Mouse (Mus musculus) forebrain, postnatal 0 days (tissue): ENCODE measurements around the gene Gstp2. TPM values are rescaled to one million over a fixed set of nuclear protein-coding genes. Genes with fewer than 3 reads are reported as not detected.
"Not testable (repeated sequence)": the region's sequence is repeated elsewhere in the genome, so short reads cannot be mapped to it uniquely, and the experiment has no call there.

ENCODE experiments used
- ATAC-seq: fragments of 200-750 bp; cut with Nextera tagmentation; 2 replicates; pipeline ENCODE4 v1.8.0; 2017; ENCODE audit warnings: mild to moderate bottlenecking, moderate library complexity
- DNase-seq: peaks from one replicate; pipeline ENCODE4 v3.0.0-alpha.2; 2015
- H3K27ac ChIP-seq: fragments of 300-500 bp; sonication (generic); 2 replicates; pipeline ENCODE4 v1.5.1; 2014; ENCODE audit warnings: low read depth, mild to moderate bottlenecking, antibody characterized with exemption, low read length, moderate library complexity, mixed read lengths
- H3K27me3 ChIP-seq: fragments of 300-500 bp; sonication (generic); 2 replicates; pipeline ENCODE4 v1.6.1; 2014; ENCODE audit warnings: mild to moderate bottlenecking, low read length, mixed read lengths; ENCODE audit not compliant: insufficient read depth
- H3K36me3 ChIP-seq: fragments of 300-500 bp; sonication (generic); 2 replicates; pipeline ENCODE4 v1.6.1; 2014; ENCODE audit warnings: mild to moderate bottlenecking, moderate library complexity; ENCODE audit not compliant: insufficient read depth
- H3K4me1 ChIP-seq: fragments of 300-500 bp; sonication (generic); 2 replicates; pipeline ENCODE4 v1.6.1; 2014; ENCODE audit warnings: antibody characterized with exemption; ENCODE audit not compliant: insufficient read depth
- H3K4me2 ChIP-seq: fragments of 300-500 bp; sonication (generic); 2 replicates; pipeline ENCODE4 v1.6.1; 2014; ENCODE audit warnings: low read depth, mild to moderate bottlenecking, moderate library complexity
- H3K4me3 ChIP-seq: fragments of 300-500 bp; sonication (generic); 2 replicates; pipeline ENCODE4 v1.5.1; 2014; ENCODE audit warnings: low read depth, low read length, mixed read lengths
- H3K9ac ChIP-seq: fragments of 300-500 bp; sonication (generic); 2 replicates; pipeline ENCODE4 v1.6.1; 2014; ENCODE audit warnings: mild to moderate bottlenecking
- H3K9me3 ChIP-seq: fragments of 300-500 bp; sonication (generic); 2 replicates; pipeline ENCODE4 v1.6.1; 2016; ENCODE audit warnings: low read length
- CTCF ChIP-seq: sonication (generic); IDR thresholded peaks from 2 replicates; pipeline ENCODE4 v1.5.1; 2016; ENCODE audit warnings: antibody characterized with exemption, control low read depth, low read depth
- WGBS: fragments of 180-500 bp; shearing (Covaris S2); extraction: QIAGEN DNeasy Blood & Tissue Kit; methylation state at CpG from one replicate; pipeline ENCODE4 v1.1.7; 2014; 5-methylcytosine and 5-hydroxymethylcytosine counted together
- polyA plus RNA-seq: library from polyadenylated mRNA; unstranded; fragments of >200 nt; fragmentation: Nextera tagmentation; extraction: Ambion mirVana; gene quantifications from 2 replicates; pipeline ENCODE4 v1.2.1, GENCODE M21; 2015
- total RNA-seq: library from RNA; depleted of rRNA; stranded (reverse); fragments of >200 nt; gene quantifications from 2 replicates; pipeline ENCODE4 v1.2.3, GENCODE M21; 2014

Gene Gstp2
- total and polyA plus RNA-seq, 2 experiments from 2014 or later, result 2.5 to 2.7 TPM

GRCm38 (mm10) chr19:4070756-4071155 is 24.9 kb upstream of the Gstp2 start:
- ATAC-seq, result no peak
- Histone ChIP-seq H3K27me3 (no peaks in the 10 kb centered on the region), H3K27ac (no peak overlapping the region), H3K4me2 (no peak overlapping the region), H3K9ac (no peak overlapping the region), H3K36me3 (no peaks in the 10 kb centered on the region), H3K4me3 (no peak overlapping the region), H3K9me3 (no peaks in the 10 kb centered on the region), H3K4me1 (no peaks in the 10 kb centered on the region)
- TF ChIP-seq CTCF, result no peak
- no peak for DNase-seq
- WGBS, result 80% methylated on average over 8 of the region's 8 CpGs

GRCm38 (mm10) chr19:4070311-4070710 is 24.5 kb upstream of the Gstp2 start:
- DNase-seq, result no peak
- Histone ChIP-seq H3K9ac (no peak overlapping the region), H3K27ac (no peak overlapping the region), H3K4me2 (no peak overlapping the region), H3K27me3 (no peaks in the 10 kb centered on the region), H3K36me3 (no peaks in the 10 kb centered on the region), H3K9me3 (no peaks in the 10 kb centered on the region), H3K4me3 (no peak overlapping the region), H3K4me1 (no peaks in the 10 kb centered on the region)
- TF ChIP-seq CTCF, result no peak
- ATAC-seq, result no peak
- WGBS, result 79% methylated on average over 15 of the region's 15 CpGs

GRCm38 (mm10) chr19:4068717-4069410 is 23.0 kb upstream of the Gstp2 start:
- DNase-seq, result no peak
- Histone ChIP-seq H3K4me1 (no peaks in the 10 kb centered on the region), H3K27ac (no peak overlapping the region), H3K27me3 (no peaks in the 10 kb centered on the region), H3K9me3 (no peaks in the 10 kb centered on the region), H3K4me3 (no peak overlapping the region), H3K9ac (no peak overlapping the region), H3K4me2 (no peak overlapping the region), H3K36me3 (no peaks in the 10 kb centered on the region)
- 60% methylated on average over 15 of the region's 15 CpGs for WGBS
- ATAC-seq, result no peak
- no peak for TF ChIP-seq CTCF

- not testable (repeated sequence) for ATAC-seq
- WGBS, result 91% methylated on average over 2 of the region's 2 CpGs
Measured at GRCm38 (mm10) chr19:4068242-4068641, 22.4 kb upstream of the Gstp2 start.

GRCm38 (mm10) chr19:4066877-4067276 is 21.1 kb upstream of the Gstp2 start:
- DNase-seq (no peak), ATAC-seq (no peak)
- TF ChIP-seq CTCF, result no peak
- no peaks in the 10 kb centered on the region for H3K9me3 ChIP-seq
- no peaks in the 10 kb centered on the region for H3K27me3 ChIP-seq
- H3K4me2 ChIP-seq, result no peak overlapping the region
- no peaks in the 10 kb centered on the region for H3K4me1 ChIP-seq
- no peak overlapping the region for H3K9ac ChIP-seq
- H3K36me3 ChIP-seq, result no peaks in the 10 kb centered on the region
- H3K4me3 ChIP-seq, result no peak overlapping the region
- no peak overlapping the region for H3K27ac ChIP-seq

More at GRCm38 (mm10) chr19:4068242-4068641, 22.4 kb upstream of the Gstp2 start:
- H3K36me3 ChIP-seq, H3K9ac ChIP-seq, H3K27me3 ChIP-seq, H3K4me3 ChIP-seq, DNase-seq, H3K27ac ChIP-seq, H3K4me1 ChIP-seq, H3K9me3 ChIP-seq, H3K4me2 ChIP-seq: not testable (repeated sequence)

GRCm38 (mm10) chr19:4066280-4066679 is 20.5 kb upstream of the Gstp2 start:
- Histone ChIP-seq H3K9ac (no peak overlapping the region), H3K36me3 (no peaks in the 10 kb centered on the region), H3K9me3 (no peaks in the 10 kb centered on the region), H3K4me2 (no peak overlapping the region), H3K27me3 (no peaks in the 10 kb centered on the region), H3K4me3 (no peak overlapping the region), H3K27ac (no peak overlapping the region), H3K4me1 (no peaks in the 10 kb centered on the region)
- TF ChIP-seq CTCF, result no peak
- WGBS, result 84% methylated on average over 6 of the region's 6 CpGs
- ATAC-seq (no peak), DNase-seq (no peak)

GRCm38 (mm10) chr19:4064501-4064900 is 18.7 kb upstream of the Gstp2 start:
- not testable (repeated sequence) for ATAC-seq, DNase-seq, H3K27ac ChIP-seq, H3K4me2 ChIP-seq, H3K4me3 ChIP-seq, H3K27me3 ChIP-seq, H3K9me3 ChIP-seq, H3K36me3 ChIP-seq, H3K4me1 ChIP-seq, H3K9ac ChIP-seq
- no CpG with 5 or more reads among the region's 11 CpGs for WGBS

GRCm38 (mm10) chr19:4063357-4063756 is 17.5 kb upstream of the Gstp2 start:
- H3K4me3 ChIP-seq, H3K27me3 ChIP-seq, ATAC-seq, H3K9ac ChIP-seq, H3K36me3 ChIP-seq, DNase-seq, H3K9me3 ChIP-seq, H3K4me1 ChIP-seq, H3K4me2 ChIP-seq, H3K27ac ChIP-seq: not testable (repeated sequence)
- 77% methylated on average over 3 of the region's 4 CpGs for WGBS
